Mouse (Mus musculus) C2C12 (cell line): ENCODE data around the gene Rbm15.

Experiments
- CTCF ChIP-seq: IDR thresholded peaks from one replicate; pipeline ENCODE4 v1.5.1; 2011; ENCODE audit not compliant: control insufficient read depth, insufficient read depth, insufficient read length
- MYOD1 ChIP-seq: IDR thresholded peaks from one replicate; pipeline ENCODE4 v1.6.1; 2011; ENCODE audit warnings: low read depth; ENCODE audit not compliant: control insufficient read depth, insufficient read length

- no peak for TF ChIP-seq CTCF
- no peak for TF ChIP-seq MYOD1
These were observed 31.9 kb upstream of the Rbm15 start for GRCm38 (mm10) chr3:107365341-107365740.
